Mouse (Mus musculus) MEL (cell line): ENCODE measurements at regions not wholly inside any gene's neighbourhood (a gene's known extent, or its start where the extent isn't known, plus 50 kb on each side); places are given as distances from the start of the nearest gene placed in this dataset.

ENCODE experiments used
- GATA1 ChIP-seq: IDR thresholded peaks from 2 replicates; pipeline ENCODE4 v1.6.1; 2011; ENCODE audit warnings: low read depth, low read length, improper control_type of control experiment
- POLR2A ChIP-seq, 2 experiments: IDR thresholded peaks; 2 replicates each; pipeline ENCODE4 v1.6.1; 2011 to 2012; ENCODE audit warnings: low read length in 2 of 2, mild to moderate bottlenecking in 2 of 2, control low read depth in 1 of 2, improper control_type of control experiment in 1 of 2, low read depth in 1 of 2, moderate library complexity in 1 of 2; ENCODE audit not compliant: control insufficient read depth in 1 of 2, insufficient read depth in 1 of 2, poor library complexity in 1 of 2
- UBTF ChIP-seq: IDR thresholded peaks from 2 replicates; pipeline ENCODE4 v1.6.1; 2012; ENCODE audit warnings: low read depth, mild to moderate bottlenecking, inconsistent platforms, low read length, improper control_type of control experiment, moderate library complexity, borderline replicate concordance; ENCODE audit not compliant: insufficient read depth
- USF2 ChIP-seq, 2 experiments: IDR thresholded peaks; 2 replicates each; pipeline ENCODE4 v1.6.1; 2011 to 2012; ENCODE audit warnings: improper control_type of control experiment in 2 of 2, low read length in 2 of 2, borderline replicate concordance in 1 of 2, inconsistent platforms in 1 of 2, low read depth in 1 of 2, mild to moderate bottlenecking in 1 of 2; ENCODE audit not compliant: insufficient read depth in 1 of 2
- ZMIZ1 ChIP-seq: IDR thresholded peaks from 2 replicates; pipeline ENCODE4 v1.6.1; 2012; ENCODE audit warnings: low read depth, mild to moderate bottlenecking, inconsistent platforms, low read length, improper control_type of control experiment, moderate library complexity

GRCm38 (mm10) chr8:53962993-53963392 is 114.4 kb upstream of the Vegfc start:
- TF ChIP-seq POLR2A (IDR thresholded peaks at IDR 0.05; ENCODE audit: control insufficient read depth in 1 of 2, insufficient read depth in 1 of 2, low read depth in 1 of 2, low read length in 2 of 2, poor library complexity in 1 of 2), result no peak
- no peak for TF ChIP-seq GATA1
- no peak for TF ChIP-seq USF2 (IDR thresholded peaks at IDR 0.05; ENCODE audit: borderline replicate concordance in 1 of 2, insufficient read depth in 1 of 2, low read depth in 1 of 2, low read length in 2 of 2)
- TF ChIP-seq UBTF, result no peak
- no peak for TF ChIP-seq ZMIZ1
